Mouse (Mus musculus) layer of hippocampus, postnatal 36 days (tissue): ENCODE data around the gene Gm14393. TPM values are rescaled to one million over a fixed set of nuclear protein-coding genes. Genes with fewer than 3 reads are reported as not detected.
"Not testable (repeated sequence)": the region's sequence is repeated elsewhere in the genome, so short reads cannot be mapped to it uniquely, and the experiment has no call there.

ENCODE experiments used
- DNase-seq, 2 experiments: peaks; one replicate each; pipeline ENCODE4 v3.0.0; 2022
- total RNA-seq, 2 experiments: library from RNA; stranded (reverse); gene quantifications; 2 replicates each; pipeline ENCODE4 v1.2.3; 2021

Gene Gm14393
- under 1 TPM in 1 of 2 experiments, not detected in 1; 0.77 TPM for total RNA-seq

GRCm38 (mm10) chr2:175067681-175068261, at the start of gene Gm14393:
Gene Gm14393, minus strand, starts transcription at chr2:175067781.
- not testable (repeated sequence) for DNase-seq

GRCm38 (mm10) chr2:175044268-175044667, 23.3 kb downstream of the Gm14393 start:
- DNase-seq: not testable (repeated sequence)

Other genes starting within 250 kb of the Gm14393 start
- gene Gm14444, start 57.5 kb downstream of the Gm14393 start, total RNA-seq: 1 to 10 TPM; 1.0 to 1.4 TPM
- gene Gm14399, start 74.2 kb upstream of the Gm14393 start, total RNA-seq: 10 to 100 TPM; 23.3 to 25.3 TPM
- 1 to 10 TPM; 5.9 to 8.9 TPM for gene Gm14443, start 108.1 kb upstream of the Gm14393 start, total RNA-seq
- 100 to 1,000 TPM in 1 of 2 experiments, 10 to 100 TPM in 1; 83.2 to 101 TPM for gene Gm14391, start 139.1 kb upstream of the Gm14393 start, total RNA-seq
- 10 to 100 TPM in 1 of 2 experiments, 1 to 10 TPM in 1; 6.4 to 13.7 TPM for gene Gm14440, start 207.3 kb upstream of the Gm14393 start, total RNA-seq